Mouse (Mus musculus) left cerebral cortex, postnatal 25 days (tissue): ENCODE measurements around the gene S1pr4. TPM values are rescaled to one million over a fixed set of nuclear protein-coding genes. Genes with fewer than 3 reads are reported as not detected.

Source experiments
- DNase-seq, 2 experiments: peaks; one replicate each; pipeline ENCODE4 v3.0.0; 2022; ENCODE audit warnings: low spot score in 2 of 2, mixed read lengths in 1 of 2
- intact Hi-C: fragments of 180-260 bp; cut with DNase I; formaldehyde crosslinking; loops from one replicate; pipeline ENCODE4 v1.15.1; 2025
- microRNA-seq, 2 experiments: library from miRNA; unstranded; fragments of <30 nt; microRNA quantifications; one replicate each; pipeline ENCODE4 v1.2.0; 2022
- total RNA-seq, 2 experiments: library from RNA; stranded (reverse); gene quantifications; 2 replicates each; pipeline ENCODE4 v1.2.3; 2021

Gene S1pr4
- total RNA-seq, 2 experiments from 2014 or later, result 0.53 to 0.73 TPM

GRCm38 (mm10) chr10:81452947-81453288 lies 47.0 kb downstream of the S1pr4 start:
- intact Hi-C loops, result loop anchor here (10.0 kb wide), 1 partner anchor 258 kb away; no protein-coding TSS in a partner anchor
- DNase-seq, result no peak

- no peak for DNase-seq
- intact Hi-C loops, result loop anchor here (10.0 kb wide), 1 partner anchor 258 kb away; no protein-coding TSS in a partner anchor
Observed at GRCm38 (mm10) chr10:81452237-81452946, 47.5 kb downstream of the S1pr4 start.

GRCm38 (mm10) chr10:81451365-81451745 lies 48.6 kb downstream of the S1pr4 start:
- no peak for DNase-seq
- intact Hi-C loops, result loop anchor here (10.0 kb wide), 1 partner anchor 257 kb away; no protein-coding TSS in a partner anchor

- DNase-seq, result no peak
- intact Hi-C loops, result loop anchor here (1.0 to 10.0 kb wide), 2 partner anchors 62 to 256 kb away; partner anchors contain the start of gene Gm48552
Observed at GRCm38 (mm10) chr10:81450641-81451364, 49.1 kb downstream of the S1pr4 start.

- intact Hi-C loops, result loop anchor here (1.0 to 10.0 kb wide), 2 partner anchors 61 to 255 kb away; partner anchors contain the start of gene Gm48552
- peak; percentile 83 to 84 for DNase-seq
Observed at GRCm38 (mm10) chr10:81450140-81450539, 49.8 kb downstream of the S1pr4 start.

Small RNAs within 50 kb of the gene (microRNA-seq; reads per million reads assigned to microRNA genes)
- gene Gm25595, result 0 reads per million in 2 experiments

Other genes with a start within 250 kb of the S1pr4 start
- gene Matk, start 247.2 kb downstream of the S1pr4 start, total RNA-seq, result 100 to 1,000 TPM; 191 to 194 TPM
- gene Mrpl54, start 233.2 kb downstream of the S1pr4 start, total RNA-seq, result 10 to 100 TPM; 42.5 to 47.3 TPM
- gene Apba3, start 233.2 kb downstream of the S1pr4 start, total RNA-seq, result 10 to 100 TPM; 38.6 to 40.0 TPM
- gene Tjp3, start 208.6 kb downstream of the S1pr4 start, total RNA-seq, result under 1 TPM; 0.23 to 0.30 TPM
- 100 to 1,000 TPM; 402 to 420 TPM for gene Pip5k1c, start 207.2 kb downstream of the S1pr4 start, total RNA-seq
- gene Cactin, start 179.0 kb downstream of the S1pr4 start, total RNA-seq, result 10 to 100 TPM; 27.8 to 28.4 TPM
- gene Tbxa2r, start 171.4 kb downstream of the S1pr4 start, total RNA-seq, result 1 to 10 TPM; 1.2 to 1.4 TPM
- gene Gipc3, start 156.9 kb downstream of the S1pr4 start, total RNA-seq, result under 1 TPM; 0.92 to 0.96 TPM
- 10 to 100 TPM; 23.5 to 28.4 TPM for gene Hmg20b, start 149.7 kb downstream of the S1pr4 start, total RNA-seq
- gene Mfsd12, start 142.6 kb downstream of the S1pr4 start, total RNA-seq, result 10 to 100 TPM; 39.3 to 41.1 TPM
- 1 to 10 TPM in 1 of 2 experiments, under 1 TPM in 1; 0.78 to 2.2 TPM for gene 4930404N11Rik, start 134.3 kb downstream of the S1pr4 start, total RNA-seq
- 10 to 100 TPM; 63.5 to 70.2 TPM for gene Fzr1, start 121.6 kb downstream of the S1pr4 start, total RNA-seq
- 10 to 100 TPM; 83.7 to 87.7 TPM for gene Dohh, start 115.7 kb downstream of the S1pr4 start, total RNA-seq
- gene Gm48551, start 115.7 kb downstream of the S1pr4 start, total RNA-seq, result 1 to 10 TPM; 3.5 to 4.2 TPM
- gene Gm48552, start 111.1 kb downstream of the S1pr4 start, total RNA-seq, result 1 to 10 TPM; 4.0 to 4.1 TPM
- 1 to 10 TPM in 1 of 2 experiments, under 1 TPM in 1; 0.89 to 1.5 TPM for gene Smim24, start 107.1 kb downstream of the S1pr4 start, total RNA-seq
- gene Nfic, start 44.5 kb downstream of the S1pr4 start, total RNA-seq, result 10 to 100 TPM; 81.1 to 87.3 TPM
- gene Celf5, start 17.4 kb downstream of the S1pr4 start, total RNA-seq, result 100 to 1,000 TPM; 285 to 286 TPM
- 10 to 100 TPM; 76.4 to 77.0 TPM for gene Ncln, start 3.7 kb downstream of the S1pr4 start, total RNA-seq
- 1 to 10 TPM; 2.0 to 3.1 TPM for gene Gna15, start 24.1 kb upstream of the S1pr4 start, total RNA-seq
- 100 to 1,000 TPM; 101 to 107 TPM for gene Gna11, start 45.1 kb upstream of the S1pr4 start, total RNA-seq
- 100 to 1,000 TPM; 630 to 638 TPM for gene Aes, start 59.4 kb upstream of the S1pr4 start, total RNA-seq
- 10 to 100 TPM; 28.8 to 30.3 TPM for gene Tle2, start 74.4 kb upstream of the S1pr4 start, total RNA-seq
- gene Tle6, start 100.9 kb upstream of the S1pr4 start, total RNA-seq, result 1 to 10 TPM; 4.2 to 5.8 TPM
- gene BC025920, start 106.1 kb upstream of the S1pr4 start, total RNA-seq, result 1 to 10 TPM; 3.1 to 3.8 TPM
- gene Sirt6, start 127.7 kb upstream of the S1pr4 start, total RNA-seq, result 10 to 100 TPM; 22.1 to 25.3 TPM
- gene Ankrd24, start 128.4 kb upstream of the S1pr4 start, total RNA-seq, result 10 to 100 TPM; 35.9 to 36.7 TPM
- gene Gm10778, start 148.9 kb upstream of the S1pr4 start, total RNA-seq, result 1 to 10 TPM; 4.6 to 4.8 TPM
- 1 to 10 TPM; 7.2 to 8.3 TPM for gene Zfp433, start 204.7 kb upstream of the S1pr4 start, total RNA-seq